Mouse (Mus musculus): ENCODE results near the gene Ispd.

DNA sequence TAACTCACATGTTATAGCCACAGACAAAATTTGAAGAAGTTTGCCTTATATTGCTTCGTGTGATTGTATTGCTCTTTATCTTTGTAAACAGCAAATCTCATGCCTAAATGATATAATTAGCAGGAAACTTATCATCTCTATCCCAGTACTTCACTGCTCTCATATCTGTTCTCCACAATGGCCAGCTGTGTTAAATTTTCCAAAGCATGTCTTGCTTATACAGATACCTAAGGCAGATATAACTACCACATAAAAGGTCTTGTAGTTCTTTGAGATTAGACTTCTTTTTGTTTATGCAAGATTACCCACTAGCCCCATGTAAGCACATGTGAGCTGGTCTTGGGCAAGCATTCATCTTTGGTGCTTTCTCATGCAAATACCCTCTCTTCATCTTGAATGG, 327.6 kb downstream of the Ispd start:
- peak; percentile 54; the same call in 1 of the 2 replicates for TF ChIP-seq EP300 (IDR thresholded peaks at IDR 0.05; ENCODE audit: low read depth)
- no peak for TF ChIP-seq CTCF (IDR thresholded peaks at IDR 0.05; ENCODE audit: low read depth)

Measured in liver, postnatal 0 days (tissue).